Mouse (Mus musculus) forebrain, embryonic 11.5 days (tissue): ENCODE data around the gene Hist1h2ag. TPM values are rescaled to one million over a fixed set of nuclear protein-coding genes. Genes with fewer than 3 reads are reported as not detected.
"Not testable (repeated sequence)": the region's sequence is repeated elsewhere in the genome, so short reads cannot be mapped to it uniquely, and the experiment has no call there.

Experiments used
- ATAC-seq: fragments of 200-750 bp; cut with Nextera tagmentation; replicated peaks from 2 replicates; pipeline ENCODE4 v1.8.0; 2017; ENCODE audit warnings: moderate TSS enrichment; ENCODE audit not compliant: low FRiP score
- DNase-seq: peaks from one replicate; pipeline ENCODE4 v3.0.0-alpha.2; 2017; ENCODE audit warnings: low spot score
- H3K27ac ChIP-seq: fragments of 300-500 bp; sonication (generic); 2 replicates; pipeline ENCODE4 v1.5.1; 2014; ENCODE audit warnings: low read depth, low read length
- H3K27me3 ChIP-seq: fragments of 300-500 bp; sonication (generic); 2 replicates; pipeline ENCODE4 v1.6.1; 2014; ENCODE audit warnings: mild to moderate bottlenecking, low read length, mixed read lengths; ENCODE audit not compliant: control insufficient read depth, insufficient read depth
- H3K36me3 ChIP-seq: fragments of 300-500 bp; sonication (generic); 2 replicates; pipeline ENCODE4 v1.6.1; 2014; ENCODE audit warnings: mild to moderate bottlenecking, low read length, moderate library complexity, mixed read lengths; ENCODE audit not compliant: control insufficient read depth, insufficient read depth
- H3K4me1 ChIP-seq: fragments of 300-500 bp; sonication (generic); replicated peaks from 2 replicates; pipeline ENCODE4 v1.6.1; 2014; ENCODE audit warnings: low read length, mixed read lengths; ENCODE audit not compliant: control insufficient read depth, insufficient read depth
- H3K4me2 ChIP-seq: fragments of 300-500 bp; sonication (generic); 2 replicates; pipeline ENCODE4 v1.6.1; 2014; ENCODE audit warnings: low read depth, mild to moderate bottlenecking, low read length, moderate library complexity, mixed read lengths; ENCODE audit not compliant: severe bottlenecking
- H3K4me3 ChIP-seq: fragments of 300-500 bp; sonication (generic); 2 replicates; pipeline ENCODE4 v1.5.1; 2014; ENCODE audit warnings: low read depth, low read length
- H3K9ac ChIP-seq: fragments of 300-500 bp; sonication (generic); 2 replicates; pipeline ENCODE4 v1.6.1; 2014; ENCODE audit warnings: low read length
- H3K9me3 ChIP-seq: fragments of 300-500 bp; sonication (generic); 2 replicates; pipeline ENCODE4 v1.6.1; 2016; ENCODE audit warnings: low read length, mixed read lengths; ENCODE audit not compliant: control insufficient read depth
- WGBS: fragments of 180-500 bp; shearing (Covaris S2); extraction: QIAGEN DNeasy Blood & Tissue Kit; methylation state at CpG from one replicate; pipeline ENCODE4 v1.1.7; 2014; 5-methylcytosine and 5-hydroxymethylcytosine counted together
- polyA plus RNA-seq: library from polyadenylated mRNA; unstranded; fragments of >200 nt; fragmentation: Nextera tagmentation; extraction: Ambion mirVana; gene quantifications from 2 replicates; pipeline ENCODE4 v1.2.1, GENCODE M21; 2014

The Hist1h2ag gene
- polyA plus RNA-seq, 1 experiment from 2014 or later: 67.2 TPM

GRCm38 (mm10) chr13:22040464-22041141 lies 2.1 kb downstream of the Hist1h2ag start:
- Histone ChIP-seq H3K27ac (peak overlapping the region; percentile 99), H3K9me3 (no peaks in the 10 kb centered on the region), H3K9ac (peak overlapping the region; percentile 76), H3K4me3 (peak overlapping the region; percentile 42), H3K4me1 (no peaks in the 10 kb centered on the region; the same call in 1 of the 2 replicates), H3K36me3 (no peaks in the 10 kb centered on the region), H3K4me2 (peak overlapping the region; percentile 74), H3K27me3 (no peaks in the 10 kb centered on the region)
- WGBS: under 1% methylated on average over 20 of the region's 24 CpGs
- DNase-seq (peak; percentile 74), ATAC-seq (peak; percentile 25)

GRCm38 (mm10) chr13:22039951-22040463 lies 2.7 kb downstream of the Hist1h2ag start:
- Histone ChIP-seq H3K27me3 (no peaks in the 10 kb centered on the region), H3K4me3 (peak overlapping the region; percentile 42), H3K27ac (peak overlapping the region; percentile 99), H3K36me3 (no peaks in the 10 kb centered on the region), H3K9me3 (no peaks in the 10 kb centered on the region), H3K9ac (peak overlapping the region; percentile 76), H3K4me1 (no peaks in the 10 kb centered on the region; the same call in 1 of the 2 replicates), H3K4me2 (peak overlapping the region; percentile 74)
- no peak for ATAC-seq
- DNase-seq: no peak
- WGBS: 4% methylated on average over 2 of the region's 2 CpGs

- H3K9ac ChIP-seq: no peak overlapping the region; the same call in 1 of the 2 replicates
- no peak overlapping the region for H3K4me3 ChIP-seq
- ATAC-seq (no peak), DNase-seq (no peak)
- no peaks in the 10 kb centered on the region for H3K36me3 ChIP-seq
- H3K4me1 ChIP-seq: no peaks in the 10 kb centered on the region; the same call in 1 of the 2 replicates
- no peaks in the 10 kb centered on the region for H3K27me3 ChIP-seq
- peak overlapping the region; percentile 74; the same call in 1 of the 2 replicates for H3K4me2 ChIP-seq
- 62% methylated on average over 5 of the region's 5 CpGs for WGBS
- no peaks in the 10 kb centered on the region for H3K9me3 ChIP-seq
- H3K27ac ChIP-seq: peak overlapping the region; percentile 99
These were observed 3.4 kb downstream of the Hist1h2ag start for GRCm38 (mm10) chr13:22039364-22039763.

GRCm38 (mm10) chr13:22037415-22037814 lies 5.3 kb downstream of the Hist1h2ag start:
- H3K36me3 ChIP-seq: no peaks in the 10 kb centered on the region
- no peak overlapping the region for H3K4me3 ChIP-seq
- no peak overlapping the region for H3K4me2 ChIP-seq
- ATAC-seq (no peak), DNase-seq (no peak)
- peak overlapping the region; percentile 43; the same call in 1 of the 2 replicates for H3K27ac ChIP-seq
- H3K9ac ChIP-seq: no peak overlapping the region
- no peaks in the 10 kb centered on the region for H3K9me3 ChIP-seq
- WGBS: 74% methylated on average over 2 of the region's 2 CpGs
- H3K27me3 ChIP-seq: no peaks in the 10 kb centered on the region
- peaks cover 2% of the 10 kb centered on the region; the same call in 1 of the 2 replicates for H3K4me1 ChIP-seq

- no peaks in the 10 kb centered on the region for H3K9me3 ChIP-seq
- ATAC-seq (no peak), DNase-seq (no peak)
- H3K27ac ChIP-seq: peak overlapping the region; percentile 96
- peaks cover 2% of the 10 kb centered on the region; the same call in 1 of the 2 replicates for H3K4me1 ChIP-seq
- H3K9ac ChIP-seq: peak overlapping the region; percentile 74
- peak overlapping the region; percentile 83 for H3K4me2 ChIP-seq
- H3K4me3 ChIP-seq: peak overlapping the region; percentile 37
- H3K36me3 ChIP-seq: no peaks in the 10 kb centered on the region
- WGBS: 56% methylated on average over 3 of the region's 3 CpGs
- no peaks in the 10 kb centered on the region for H3K27me3 ChIP-seq
These were observed 5.8 kb downstream of the Hist1h2ag start for GRCm38 (mm10) chr13:22036986-22037385.

GRCm38 (mm10) chr13:22036149-22036956 lies 6.4 kb downstream of the Hist1h2ag start:
- Histone ChIP-seq H3K9me3 (no peaks in the 10 kb centered on the region), H3K9ac (peak overlapping the region; percentile 74), H3K27me3 (no peaks in the 10 kb centered on the region), H3K4me1 (peaks cover 2% of the 10 kb centered on the region; the same call in 1 of the 2 replicates), H3K4me2 (peak overlapping the region; percentile 83), H3K27ac (peak overlapping the region; percentile 96), H3K4me3 (peak overlapping the region; percentile 37), H3K36me3 (no peaks in the 10 kb centered on the region)
- ATAC-seq (peak; percentile 4; the same call in 1 of the 2 replicates), DNase-seq (peak; percentile 72)
- WGBS: 2% methylated on average over 17 of the region's 23 CpGs

DNA sequence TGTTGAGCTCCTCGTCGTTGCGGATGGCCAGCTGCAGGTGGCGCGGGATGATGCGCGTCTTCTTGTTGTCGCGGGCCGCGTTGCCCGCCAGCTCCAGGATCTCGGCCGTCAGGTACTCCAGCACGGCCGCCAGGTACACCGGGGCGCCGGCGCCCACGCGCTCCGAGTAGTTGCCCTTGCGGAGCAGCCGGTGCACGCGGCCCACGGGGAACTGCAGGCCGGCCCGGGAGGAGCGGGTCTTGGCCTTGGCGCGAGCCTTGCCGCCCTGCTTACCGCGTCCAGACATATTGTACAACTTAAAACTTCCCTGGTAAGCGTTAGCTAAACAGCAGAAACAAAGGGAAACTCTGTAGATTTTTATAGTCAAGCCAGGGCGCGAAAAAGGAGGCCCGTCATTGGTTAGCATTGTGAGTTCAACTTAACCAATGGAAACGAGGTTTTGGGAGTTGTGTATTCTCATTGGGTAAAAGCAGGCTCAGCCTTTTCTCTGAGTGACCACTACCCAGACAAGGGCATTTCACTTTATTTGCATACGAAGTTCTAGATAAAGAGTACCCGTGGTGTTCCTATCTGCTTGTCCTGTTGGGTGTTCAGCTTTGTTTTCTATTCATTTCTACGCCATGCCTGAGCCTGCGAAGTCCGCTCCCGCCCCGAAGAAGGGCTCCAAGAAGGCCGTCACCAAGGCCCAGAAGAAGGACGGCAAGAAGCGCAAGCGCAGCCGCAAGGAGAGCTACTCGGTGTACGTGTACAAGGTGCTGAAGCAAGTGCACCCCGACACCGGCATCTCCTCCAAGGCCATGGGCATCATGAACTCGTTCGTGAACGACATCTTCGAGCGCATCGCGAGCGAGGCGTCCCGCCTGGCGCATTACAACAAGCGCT lies 7.2 kb downstream of the Hist1h2ag start, which contains the start of the genes Hist1h2ah and Hist1h2bk:
Hist1h2ah (minus strand) TSS at position 302 of the 882 bp plus-strand sequence.
Hist1h2bk (plus strand) TSS at position 604 of the 882 bp plus-strand sequence.
- Histone ChIP-seq H3K4me3 (peak within 1 kb of the TSS; percentile 37), H3K27ac (peak within 1 kb of the TSS; percentile 96), H3K4me2 (peak within 1 kb of the TSS; percentile 83), H3K9ac (peak within 1 kb of the TSS; percentile 86)
- H3K36me3 ChIP-seq, H3K4me1 ChIP-seq, H3K27me3 ChIP-seq, H3K9me3 ChIP-seq: not testable (repeated sequence)
- DNase-seq (peak; percentile 87), ATAC-seq (peak; percentile 98)
- under 1% methylated on average over 21 of the region's 69 CpGs for WGBS
